Mouse (Mus musculus) right cerebral cortex, postnatal 25 days (tissue): Measurements from ENCODE around the gene Cblc.
"Not testable (repeated sequence)": the region's sequence is repeated elsewhere in the genome, so short reads cannot be mapped to it uniquely, and the experiment has no call there.

Experiments used
- DNase-seq: peaks from one replicate; pipeline ENCODE4 v3.0.0; 2022

Gene Cblc

DNA sequence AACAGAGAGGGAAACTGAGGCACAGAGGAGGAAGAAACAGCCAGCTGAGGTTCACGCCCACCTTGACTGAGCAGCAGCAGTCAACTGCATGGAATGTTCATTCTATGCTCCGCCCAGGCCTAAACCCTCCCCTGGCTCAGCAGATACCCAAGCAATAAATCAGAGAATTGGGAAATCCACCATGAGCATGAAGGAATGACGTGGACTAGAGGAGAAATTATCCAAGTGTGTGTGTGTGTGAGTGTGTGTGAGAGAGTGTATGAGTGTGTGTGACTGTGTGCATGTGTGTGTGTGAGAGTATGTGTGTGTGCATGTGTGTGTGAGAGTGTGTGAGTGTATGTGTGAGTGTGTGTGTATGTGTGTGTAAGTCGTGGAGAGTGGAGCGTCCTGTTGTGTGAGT, 21.8 kb upstream of the Cblc start:
- no peak for DNase-seq

DNA sequence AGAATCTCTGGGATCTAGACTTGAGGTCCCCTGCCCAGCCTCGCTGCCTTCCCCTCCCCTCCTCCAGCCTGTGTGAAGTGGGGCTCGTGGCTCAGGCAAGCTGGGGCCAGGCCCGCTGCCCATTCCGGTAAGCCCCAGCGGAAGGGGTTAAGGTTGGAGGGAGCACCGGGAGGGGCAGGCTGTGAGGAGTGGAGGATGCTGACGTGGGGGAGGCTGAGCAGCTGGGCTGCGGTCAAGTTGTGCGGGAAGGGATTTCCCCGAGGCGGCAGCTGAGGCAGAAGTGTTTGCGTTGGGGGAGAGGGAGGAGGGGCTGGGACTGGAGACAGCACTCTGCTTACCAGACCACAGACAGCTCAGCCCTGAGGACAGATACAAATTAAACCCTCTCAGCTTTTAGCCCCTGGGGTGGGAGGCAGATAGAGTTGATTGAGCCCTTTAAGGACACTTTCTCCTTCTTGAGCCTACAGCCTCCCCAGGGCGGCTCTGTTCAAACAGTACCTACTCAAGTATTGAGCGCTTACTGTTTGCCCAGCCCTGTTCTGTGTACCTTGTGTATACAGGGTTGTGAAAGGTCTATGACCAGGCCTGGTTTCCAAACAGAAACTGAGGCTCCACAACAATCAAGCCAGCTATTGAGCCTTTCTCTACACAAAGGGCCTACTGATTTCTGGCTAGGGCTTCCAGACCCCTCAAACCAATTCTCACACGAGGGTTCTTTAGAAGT, 20.9 kb upstream of the Cblc start:
- DNase-seq: peak; percentile 33

DNA sequence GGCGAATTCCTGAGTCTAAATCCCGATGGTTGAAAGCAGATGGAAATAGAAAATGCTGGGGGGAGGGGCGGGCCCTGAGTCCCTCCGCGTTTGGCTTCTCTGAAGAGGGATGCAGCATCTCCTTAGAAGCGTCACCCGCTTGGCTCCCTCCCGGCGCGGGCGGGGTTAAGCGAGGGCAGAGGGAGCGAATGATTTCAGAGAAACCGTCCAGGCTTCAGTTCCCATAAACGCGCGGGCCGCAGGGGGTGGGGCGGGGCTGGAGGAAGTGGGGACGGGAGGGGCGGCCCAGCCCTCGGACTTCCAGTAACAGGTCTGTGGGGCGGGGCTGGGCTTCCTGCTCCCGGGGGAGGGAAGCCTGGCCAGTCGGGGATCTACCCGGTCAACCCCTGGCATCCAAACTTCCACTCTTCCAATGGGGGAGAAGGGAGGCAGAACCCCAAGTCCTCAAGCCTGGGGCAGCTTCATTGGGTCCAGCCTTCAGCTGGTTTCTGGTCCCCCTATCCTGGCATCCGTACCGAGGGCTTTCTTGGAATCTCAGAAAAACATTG, 19.7 kb upstream of the Cblc start:
- peak; percentile 38 for DNase-seq

DNA sequence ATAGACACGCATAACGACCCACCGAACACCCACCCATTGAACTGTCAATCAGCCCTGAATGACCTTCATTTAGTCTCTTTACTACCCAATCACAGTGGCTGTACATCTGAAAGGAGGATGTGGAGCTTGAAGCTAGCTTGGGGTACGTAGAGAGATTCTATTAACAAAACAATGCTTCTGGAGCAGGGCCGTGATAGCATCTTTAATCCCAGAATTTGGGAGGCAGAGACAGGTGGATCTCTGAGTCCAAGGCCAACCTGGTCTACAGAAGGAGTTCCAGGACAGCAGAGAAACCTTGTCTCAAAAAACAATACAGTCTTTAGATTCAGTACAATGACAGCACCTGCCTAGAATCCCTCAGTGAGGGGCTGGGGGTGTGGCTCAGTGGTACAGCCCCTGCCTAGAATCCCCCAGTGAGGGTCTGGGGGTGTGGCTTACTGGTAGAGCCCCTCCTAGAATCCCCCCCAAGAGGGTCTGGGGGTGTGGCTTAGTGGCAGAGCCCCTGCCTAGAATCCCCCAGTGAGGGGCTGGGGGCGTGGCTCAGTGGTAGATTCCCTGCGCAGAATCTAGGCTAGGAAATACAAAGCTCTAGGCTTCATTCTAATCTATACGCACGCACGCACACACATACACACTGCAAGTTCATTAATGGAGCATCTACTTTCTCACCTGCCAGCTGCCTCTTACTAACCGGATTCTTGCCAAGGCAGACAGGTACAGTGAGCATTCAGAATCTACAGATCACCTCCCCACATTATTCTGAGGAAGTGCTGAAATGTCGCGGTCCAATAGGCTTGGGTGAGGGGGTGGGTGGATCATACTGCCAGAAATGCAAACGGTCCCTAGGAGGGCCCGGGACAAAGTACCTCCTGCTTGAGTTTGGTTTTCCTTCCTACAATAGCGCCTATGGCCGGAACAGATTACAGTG, 19.0 kb upstream of the Cblc start:
- no peak for DNase-seq

DNA sequence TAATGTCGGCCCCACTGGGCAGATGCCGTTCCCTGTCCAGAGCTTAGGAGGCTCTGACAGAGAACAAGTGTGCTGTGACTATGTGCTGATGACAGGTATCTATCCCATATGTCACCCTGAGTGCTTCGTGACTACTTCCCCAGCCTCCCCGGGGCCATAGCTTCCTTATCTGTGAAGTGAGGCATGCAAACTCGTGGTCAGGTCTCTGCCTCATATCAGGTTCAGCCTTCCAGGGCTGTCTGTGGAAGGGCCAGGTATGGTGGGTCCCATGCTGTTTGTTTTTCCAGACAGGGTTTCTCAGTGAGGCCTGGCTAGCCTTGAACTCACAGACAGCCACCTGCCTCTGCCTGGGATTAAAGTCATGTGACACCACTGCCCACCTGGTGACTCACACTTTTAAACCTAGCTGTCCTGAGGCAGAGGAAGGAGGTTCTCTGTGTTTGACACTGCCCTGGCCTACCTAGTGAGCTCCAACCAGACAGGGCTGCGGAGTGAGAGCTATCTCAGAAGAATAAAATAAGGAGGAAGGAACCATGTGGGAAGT, 17.0 kb upstream of the Cblc start:
- DNase-seq: no peak

- DNase-seq: no peak
Observed at GRCm38 (mm10) chr7:19813161-19813560, 16.6 kb upstream of the Cblc start.

DNA sequence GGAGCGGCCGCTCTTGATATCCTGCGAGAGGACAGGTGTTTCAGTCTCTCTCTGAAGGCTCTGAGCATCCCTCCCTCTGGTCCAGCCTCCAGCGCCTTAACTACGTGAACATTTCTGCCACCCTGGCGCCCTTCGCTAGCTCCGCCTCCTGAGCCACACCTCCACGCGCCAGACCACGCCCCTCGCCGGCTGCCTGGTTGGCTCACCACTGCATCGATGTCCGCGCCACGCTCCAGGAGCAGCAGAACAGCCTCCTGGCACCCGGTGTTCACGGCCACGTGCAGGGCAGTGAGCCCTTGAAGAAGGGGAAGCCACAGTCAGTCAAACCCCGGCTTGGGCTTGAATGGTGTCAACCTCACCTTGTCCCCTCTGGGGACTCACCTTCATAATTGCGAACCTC, 14.5 kb upstream of the Cblc start:
- DNase-seq: no peak

GRCm38 (mm10) chr7:19809369-19809768, 12.8 kb upstream of the Cblc start:
- DNase-seq: no peak

DNA sequence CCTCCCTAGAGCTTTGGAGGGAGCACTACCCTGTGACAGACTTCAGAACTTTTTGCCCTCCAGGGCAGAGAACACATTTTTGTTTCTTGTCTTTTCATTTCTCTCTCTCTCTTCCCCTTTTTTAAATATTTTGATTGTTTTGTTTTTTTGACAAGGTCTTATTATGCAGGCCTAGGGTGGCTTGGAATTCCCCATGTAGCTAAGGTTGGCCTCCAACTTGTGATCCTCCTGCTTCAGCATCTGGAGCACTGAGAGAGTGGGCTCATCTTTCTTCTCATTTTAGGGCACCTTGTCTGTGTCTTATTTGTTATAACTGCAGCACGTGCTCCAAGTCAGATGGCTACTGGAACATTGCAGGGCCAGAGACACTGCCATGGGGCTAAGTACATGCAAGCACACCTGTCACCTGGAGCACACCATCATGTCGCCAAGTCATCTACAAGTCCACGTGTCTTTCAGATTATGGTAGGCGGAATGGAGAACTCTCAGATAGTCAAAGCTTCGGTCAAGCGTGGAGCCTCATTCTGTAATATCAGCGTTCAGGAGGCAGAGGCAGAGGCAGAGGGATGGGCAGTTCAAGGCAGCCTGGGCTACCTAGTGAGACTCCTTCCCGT, 9.9 kb upstream of the Cblc start:
- DNase-seq: no peak

DNA sequence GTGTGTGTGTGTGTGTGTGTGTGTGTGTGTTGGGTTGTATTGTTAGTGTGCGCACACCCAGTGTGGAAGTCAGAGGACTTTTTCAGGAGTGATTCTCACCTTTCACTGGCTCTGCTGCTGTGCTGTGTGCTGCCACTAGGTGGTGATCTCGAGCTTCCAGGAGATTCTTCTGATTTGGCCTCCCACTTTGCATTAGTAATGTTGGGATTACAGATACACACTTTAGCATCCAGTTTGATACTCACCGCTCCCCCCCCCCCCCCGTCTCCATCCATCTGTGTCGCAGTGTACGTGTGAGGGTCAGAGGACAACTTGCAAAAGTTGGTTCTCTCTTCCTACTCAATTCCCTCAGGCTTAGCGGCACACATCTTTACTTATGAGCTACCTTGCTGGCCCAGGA, 6.4 kb upstream of the Cblc start:
- DNase-seq: peak; percentile 54

- no peak for DNase-seq
Observed at GRCm38 (mm10) chr7:19800764-19801163, 4.2 kb upstream of the Cblc start.

DNA sequence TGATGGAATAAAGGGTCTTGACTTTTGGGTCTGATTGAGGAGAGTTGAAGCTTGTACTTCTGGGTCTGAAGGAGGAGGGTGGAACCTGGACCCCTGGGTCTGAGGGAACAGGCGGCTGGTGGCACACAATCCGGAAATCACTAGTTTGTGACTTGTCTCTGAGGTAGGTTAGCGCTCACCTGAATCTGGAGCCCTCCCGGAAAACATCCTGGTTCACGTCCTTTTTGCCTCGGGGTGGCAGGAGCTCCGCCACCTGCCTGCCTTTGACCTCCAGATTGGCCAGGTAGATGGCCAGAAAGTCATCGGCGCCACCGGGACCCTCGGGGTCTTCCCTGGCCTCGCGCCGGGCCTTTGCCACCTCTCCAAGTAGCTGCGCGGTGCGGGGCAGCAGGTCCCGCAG, 355 bp downstream of the Cblc start:
- DNase-seq: no peak

DNA sequence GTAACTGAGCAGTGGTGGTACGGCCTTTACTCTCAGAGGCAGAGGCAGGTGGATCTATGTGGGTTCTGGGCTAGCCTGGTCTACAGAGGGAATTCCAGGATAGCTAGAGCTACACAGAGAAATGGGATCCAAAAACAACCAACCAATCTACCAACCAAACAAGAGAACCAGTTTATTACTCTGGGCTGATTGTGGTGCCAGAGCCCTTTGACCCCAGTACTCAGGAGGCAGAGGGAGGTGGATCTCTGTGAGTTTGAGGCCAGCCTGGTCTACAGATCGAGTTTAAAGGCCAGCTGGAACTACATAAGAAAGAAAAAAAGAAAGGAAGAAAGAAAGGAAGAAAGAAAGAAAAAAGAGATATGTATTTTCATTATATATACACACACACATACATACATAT, 1.4 kb downstream of the Cblc start:
- DNase-seq: no peak

- DNase-seq: no peak
Observed at GRCm38 (mm10) chr7:19792701-19793630, 3.6 kb downstream of the Cblc start.

DNA sequence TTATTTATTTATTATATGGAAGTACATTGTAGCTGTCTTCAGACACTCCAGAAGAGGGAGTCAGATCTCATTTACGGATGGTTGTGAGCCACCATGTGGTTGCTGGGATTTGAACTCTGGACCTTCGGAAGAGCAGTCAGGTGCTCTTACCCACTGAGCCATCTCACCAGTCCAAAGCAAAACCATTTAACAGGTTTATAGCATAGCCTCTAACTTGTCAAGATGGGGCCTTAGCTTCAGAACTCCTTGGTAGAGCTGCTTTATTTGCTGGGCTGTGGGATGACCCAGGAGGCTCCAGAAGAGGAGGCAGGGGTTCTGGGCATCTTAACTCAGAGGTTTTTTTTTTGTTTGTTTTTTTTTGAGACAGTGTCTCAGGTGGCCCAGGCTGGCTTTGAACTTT, 5.1 kb downstream of the Cblc start:
- DNase-seq: not testable (repeated sequence)

GRCm38 (mm10) chr7:19789904-19790347, 6.7 kb downstream of the Cblc start:
- DNase-seq: peak; percentile 88

DNA sequence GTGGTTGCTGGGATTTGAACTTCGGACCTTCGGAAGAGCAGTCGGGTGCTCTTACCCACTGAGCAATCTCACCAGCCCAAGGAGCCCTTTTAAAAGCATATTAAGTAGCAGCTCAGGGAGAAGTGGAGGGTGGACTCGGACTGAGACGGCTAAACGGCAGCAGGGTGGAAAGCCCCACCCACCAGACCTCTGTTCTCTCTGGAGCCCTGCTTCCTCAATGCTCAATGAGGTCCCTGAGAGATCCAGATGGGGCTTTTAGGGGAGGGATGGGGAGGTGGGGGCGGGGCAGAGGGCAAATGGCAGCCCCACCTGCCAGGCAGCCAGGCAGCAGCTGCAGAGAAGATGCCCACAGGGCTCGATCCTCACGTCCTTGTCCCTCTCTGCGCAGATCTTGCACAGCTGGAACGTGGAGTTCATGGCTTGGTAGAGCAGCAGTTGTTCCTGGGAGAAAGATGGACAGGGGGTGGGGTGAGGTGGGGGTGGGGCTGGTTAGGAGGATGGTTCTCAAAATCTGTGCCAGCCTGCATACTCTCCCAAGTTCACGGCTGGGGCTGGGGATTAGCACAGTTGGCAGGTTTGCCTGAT, 10.6 kb downstream of the Cblc start:
- DNase-seq: no peak

DNA sequence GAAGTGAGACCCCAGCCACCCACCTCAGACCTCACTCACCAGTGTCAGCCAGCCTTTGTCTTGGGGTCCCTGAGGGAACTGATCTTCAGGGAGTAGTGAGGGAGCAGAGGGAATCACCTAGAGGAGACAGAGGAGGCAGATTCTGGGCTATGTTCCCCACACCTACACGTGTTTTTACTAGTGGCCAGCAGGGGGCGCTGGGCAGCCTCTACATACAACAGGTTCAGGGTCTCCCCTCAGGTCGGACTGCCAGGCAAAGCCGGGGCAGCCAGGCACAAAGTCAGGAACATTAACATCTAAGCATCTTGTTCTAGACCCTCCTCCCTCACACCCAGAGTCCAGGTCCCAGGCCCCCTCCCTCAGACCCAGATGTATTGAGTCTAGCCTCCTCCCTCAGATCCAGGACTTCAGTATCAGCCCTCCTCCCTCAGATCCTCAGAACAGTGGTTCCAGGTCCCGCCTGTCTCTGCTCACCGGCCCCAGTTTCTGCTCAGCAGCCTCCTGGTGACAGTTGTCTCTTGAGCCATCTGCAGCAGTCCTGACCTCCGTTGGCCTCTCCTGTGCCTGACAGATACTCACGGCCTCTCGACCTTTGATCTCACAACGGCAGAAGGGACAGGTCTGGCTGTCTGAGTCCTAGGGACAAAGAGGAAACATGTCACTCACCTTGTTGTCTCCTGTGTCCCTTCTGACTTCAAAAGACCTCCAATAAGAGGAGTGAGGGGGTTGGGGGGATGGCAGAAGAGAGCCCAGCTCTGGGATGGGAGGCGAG, 11.7 kb downstream of the Cblc start:
- DNase-seq: no peak

GRCm38 (mm10) chr7:19783630-19784029, 13.0 kb downstream of the Cblc start:
- no peak for DNase-seq

GRCm38 (mm10) chr7:19782645-19783044, 14.0 kb downstream of the Cblc start:
- no peak for DNase-seq

- DNase-seq: no peak
Observed at GRCm38 (mm10) chr7:19781741-19782140, 14.9 kb downstream of the Cblc start.
